Mouse (Mus musculus) liver, adult 2 months (tissue): ENCODE data around the gene 1600014C10Rik. TPM values are rescaled to one million over a fixed set of nuclear protein-coding genes. Genes with fewer than 3 reads are reported as not detected.

Experiments
- DNase-seq: peaks from one replicate; pipeline ENCODE4 v3.0.0-alpha.2; 2011; ENCODE audit warnings: low read depth, low spot score; ENCODE audit errors: extremely low read depth
- H3K27ac ChIP-seq: fragments of 200-500 bp; replicated peaks from 2 replicates; pipeline ENCODE4 v1.5.1; 2012; ENCODE audit warnings: low read depth, mild to moderate bottlenecking, control low read depth, inconsistent platforms, low read length; ENCODE audit not compliant: insufficient read depth
- H3K27me3 ChIP-seq: fragments of 200-500 bp; 2 replicates; pipeline ENCODE4 v1.6.1; 2012; ENCODE audit warnings: mild to moderate bottlenecking, moderate library complexity, low read length, inconsistent platforms; ENCODE audit not compliant: control insufficient read depth, insufficient read depth
- H3K36me3 ChIP-seq: fragments of 200-500 bp; 2 replicates; pipeline ENCODE4 v1.6.1; 2012; ENCODE audit warnings: low read length, inconsistent platforms; ENCODE audit not compliant: control insufficient read depth, insufficient read depth
- H3K4me1 ChIP-seq: fragments of 200-500 bp; 2 replicates; pipeline ENCODE4 v1.6.1; 2011; ENCODE audit warnings: low read length; ENCODE audit not compliant: control insufficient read depth, insufficient read depth
- H3K4me3 ChIP-seq: fragments of 200-500 bp; 2 replicates; pipeline ENCODE4 v1.5.1; 2011; ENCODE audit warnings: low read depth, mild to moderate bottlenecking, control low read depth, low read length, moderate library complexity; ENCODE audit not compliant: insufficient read depth
- H3K79me2 ChIP-seq: fragments of 200-500 bp; 2 replicates; pipeline ENCODE4 v1.6.1; 2012; ENCODE audit warnings: inconsistent platforms, mild to moderate bottlenecking, low read length, moderate library complexity; ENCODE audit not compliant: control insufficient read depth, insufficient read depth
- H3K9ac ChIP-seq: fragments of 200-500 bp; 2 replicates; pipeline ENCODE4 v1.6.1; 2012; ENCODE audit warnings: low read depth, mild to moderate bottlenecking, control low read depth, inconsistent platforms, low read length
- CTCF ChIP-seq: fragments of 200-500 bp; IDR thresholded peaks from 2 replicates; pipeline ENCODE4 v1.5.1; 2011; ENCODE audit warnings: low read depth, low read length, control low read depth
- POLR2A ChIP-seq: fragments of 200-500 bp; IDR thresholded peaks from 2 replicates; pipeline ENCODE4 v1.6.1; 2011; ENCODE audit warnings: low read length, control low read depth; ENCODE audit not compliant: insufficient read depth; ENCODE audit errors: extremely low read depth
- WGBS: fragments of 180-500 bp; shearing (Covaris S2); methylation state at CpG from one replicate; pipeline ENCODE4 v1.1.7; 2018; 5-methylcytosine and 5-hydroxymethylcytosine counted together
- polyA plus RNA-seq: library from polyadenylated mRNA; depleted of rRNA; stranded (reverse); fragments of >200 nt; gene quantifications from 2 replicates; pipeline ENCODE4 v1.2.3, GENCODE M21; 2012
- total RNA-seq: library from RNA; depleted of rRNA; stranded (reverse); fragments of >200 nt; gene quantifications from 2 replicates; pipeline ENCODE4 v1.2.3, GENCODE M21; 2014

Gene 1600014C10Rik
- total and polyA plus RNA-seq, 2 experiments, result 116 to 135 TPM

GRCm38 (mm10) chr7:38224577-38225369 is 41.8 kb downstream of the 1600014C10Rik start:
- H3K27ac ChIP-seq, result peak overlapping the region; percentile 92
- no peak overlapping the region; the same call in 1 of the 2 replicates for H3K4me3 ChIP-seq
- H3K36me3 ChIP-seq, result no peaks in the 10 kb centered on the region
- H3K9ac ChIP-seq, result peak overlapping the region; percentile 64
- 31% methylated on average over 13 of the region's 13 CpGs for WGBS
- H3K27me3 ChIP-seq, result no peaks in the 10 kb centered on the region
- H3K4me1 ChIP-seq, result peaks cover 17% of the 10 kb centered on the region
- TF ChIP-seq CTCF, result no peak; the same call in 1 of the 2 replicates
- TF ChIP-seq POLR2A, result no peak
- DNase-seq, result peak; percentile 98
- H3K79me2 ChIP-seq, result peaks cover 17% of the 10 kb centered on the region; the same call in 1 of the 2 replicates

- DNase-seq, result no peak
- WGBS, result 72% methylated on average over 2 of the region's 2 CpGs
- H3K36me3 ChIP-seq, result no peaks in the 10 kb centered on the region
- no peaks in the 10 kb centered on the region for H3K27me3 ChIP-seq
- TF ChIP-seq POLR2A (no peak), CTCF (no peak)
- 0 out of 2 replicates have a peak overlapping the region, but pooled peaks have one; percentile 18 for H3K9ac ChIP-seq
- peaks cover 16% of the 10 kb centered on the region; the same call in 1 of the 2 replicates for H3K79me2 ChIP-seq
- H3K4me3 ChIP-seq, result no peak overlapping the region
- H3K4me1 ChIP-seq, result peaks cover 22% of the 10 kb centered on the region
- H3K27ac ChIP-seq, result peak overlapping the region; percentile 45
Observed at GRCm38 (mm10) chr7:38226226-38226625, 43.2 kb downstream of the 1600014C10Rik start.

GRCm38 (mm10) chr7:38227181-38227899 is 44.3 kb downstream of the 1600014C10Rik start:
- peak; percentile 91 for DNase-seq
- no peak for TF ChIP-seq CTCF
- TF ChIP-seq POLR2A, result no peak
- no peaks in the 10 kb centered on the region for H3K36me3 ChIP-seq
- peaks cover 12% of the 10 kb centered on the region; the same call in 1 of the 2 replicates for H3K79me2 ChIP-seq
- no peaks in the 10 kb centered on the region for H3K27me3 ChIP-seq
- peak overlapping the region; percentile 86 for H3K9ac ChIP-seq
- peaks cover 22% of the 10 kb centered on the region for H3K4me1 ChIP-seq
- H3K27ac ChIP-seq, result peak overlapping the region; percentile 78
- peak overlapping the region; percentile 72 for H3K4me3 ChIP-seq
- under 1% methylated on average over 25 of the region's 25 CpGs for WGBS

- peak; percentile 82 for DNase-seq
Observed at GRCm38 (mm10) chr7:38227900-38228298, 44.9 kb downstream of the 1600014C10Rik start, which contains the start of gene Plekhf1. Gene Plekhf1, minus strand, starts transcription at chr7:38228016.

GRCm38 (mm10) chr7:38228329-38228728 is 45.3 kb downstream of the 1600014C10Rik start:
- peaks cover 3% of the 10 kb centered on the region; the same call in 1 of the 2 replicates for H3K79me2 ChIP-seq
- H3K9ac ChIP-seq, result peak overlapping the region; percentile 68; the same call in 1 of the 2 replicates
- peaks cover 22% of the 10 kb centered on the region for H3K4me1 ChIP-seq
- no peaks in the 10 kb centered on the region for H3K36me3 ChIP-seq
- no peaks in the 10 kb centered on the region for H3K27me3 ChIP-seq
- no peak for DNase-seq
- TF ChIP-seq CTCF (no peak), POLR2A (no peak)
- H3K4me3 ChIP-seq, result peak overlapping the region; percentile 72
- WGBS, result 34% methylated on average over 8 of the region's 8 CpGs
- no peak overlapping the region for H3K27ac ChIP-seq

More at GRCm38 (mm10) chr7:38227900-38228298, 44.9 kb downstream of the 1600014C10Rik start, which contains the start of gene Plekhf1:
- Histone ChIP-seq H3K9ac (peak within 1 kb of the TSS; percentile 86), H3K36me3 (no peaks in the 10 kb centered on the region), H3K27ac (peak within 1 kb of the TSS; percentile 78), H3K4me3 (peak within 1 kb of the TSS; percentile 72), H3K79me2 (peaks cover 7% of the 10 kb centered on the region; the same call in 1 of the 2 replicates), H3K4me1 (peaks cover 22% of the 10 kb centered on the region), H3K27me3 (no peaks in the 10 kb centered on the region)
- TF ChIP-seq CTCF (no peak), POLR2A (peak; percentile 94)
- under 1% methylated on average over 36 of the region's 36 CpGs for WGBS
